Mouse (Mus musculus) midbrain, embryonic 14.5 days (tissue): ENCODE measurements at regions not wholly inside any gene's neighbourhood (a gene's known extent, or its start where the extent isn't known, plus 50 kb on each side); places are given as distances from the start of the nearest gene placed in this dataset.

ENCODE experiments used
- ATAC-seq: fragments of 200-750 bp; cut with Nextera tagmentation; 2 replicates; pipeline ENCODE4 v1.8.0; 2017; ENCODE audit warnings: moderate number of reproducible peaks, moderate library complexity; ENCODE audit not compliant: low FRiP score, low TSS enrichment
- DNase-seq: peaks from one replicate; pipeline ENCODE4 v3.0.0-alpha.2; 2015
- H3K27ac ChIP-seq: fragments of 300-500 bp; sonication (generic); replicated peaks from 2 replicates; pipeline ENCODE4 v1.5.1; 2014; ENCODE audit warnings: mild to moderate bottlenecking, low read depth, low read length, moderate library complexity
- H3K27me3 ChIP-seq: fragments of 300-500 bp; sonication (generic); 2 replicates; pipeline ENCODE4 v1.6.1; 2014; ENCODE audit warnings: low read length, control low read depth, mixed read lengths; ENCODE audit not compliant: control insufficient read depth, insufficient read depth
- H3K36me3 ChIP-seq: fragments of 300-500 bp; sonication (generic); 2 replicates; pipeline ENCODE4 v1.6.1; 2014; ENCODE audit warnings: low read length, control low read depth; ENCODE audit not compliant: control insufficient read depth, insufficient read depth
- H3K4me1 ChIP-seq: fragments of 300-500 bp; sonication (generic); 2 replicates; pipeline ENCODE4 v1.6.1; 2014; ENCODE audit warnings: mild to moderate bottlenecking, antibody characterized with exemption, low read length, control low read depth; ENCODE audit not compliant: control insufficient read depth, insufficient read depth
- H3K4me2 ChIP-seq: fragments of 300-500 bp; sonication (generic); 2 replicates; pipeline ENCODE4 v1.6.1; 2014; ENCODE audit warnings: mild to moderate bottlenecking, low read length, moderate library complexity
- H3K4me3 ChIP-seq: fragments of 300-500 bp; sonication (generic); replicated peaks from 2 replicates; pipeline ENCODE4 v1.5.1; 2014; ENCODE audit warnings: low read depth, low read length
- H3K9ac ChIP-seq: fragments of 300-500 bp; sonication (generic); replicated peaks from 2 replicates; pipeline ENCODE4 v1.6.1; 2014; ENCODE audit warnings: mild to moderate bottlenecking, low read length, moderate library complexity
- H3K9me3 ChIP-seq: fragments of 300-500 bp; sonication (generic); 2 replicates; pipeline ENCODE4 v1.6.1; 2016; ENCODE audit warnings: low read length, control low read depth, mixed read lengths; ENCODE audit not compliant: control insufficient read depth
- WGBS: fragments of 180-500 bp; shearing (Covaris S2); extraction: QIAGEN DNeasy Blood & Tissue Kit; methylation state at CpG from one replicate; pipeline ENCODE4 v1.1.7; 2014; 5-methylcytosine and 5-hydroxymethylcytosine counted together

- no peak overlapping the region for H3K27ac ChIP-seq
- 87% methylated on average over 4 of the region's 4 CpGs for WGBS
Measured at GRCm38 (mm10) chr16:30895021-30895420, 186.2 kb downstream of the Xxylt1 start.

GRCm38 (mm10) chr16:30897371-30897770, 183.9 kb downstream of the Xxylt1 start:
- Histone ChIP-seq H3K9ac (no peak overlapping the region), H3K4me1 (no peaks in the 10 kb centered on the region), H3K4me2 (no peak overlapping the region), H3K27me3 (no peaks in the 10 kb centered on the region), H3K4me3 (no peak overlapping the region), H3K9me3 (no peaks in the 10 kb centered on the region), H3K27ac (no peak overlapping the region), H3K36me3 (no peaks in the 10 kb centered on the region)
- ATAC-seq: no peak
- 92% methylated on average over 3 of the region's 3 CpGs for WGBS
- no peak for DNase-seq

More at GRCm38 (mm10) chr16:30895021-30895420, 186.2 kb downstream of the Xxylt1 start:
- no peak overlapping the region for H3K4me2 ChIP-seq
- H3K4me3 ChIP-seq: no peak overlapping the region
- ATAC-seq (no peak), DNase-seq (no peak)
- no peaks in the 10 kb centered on the region for H3K27me3 ChIP-seq
- no peak overlapping the region for H3K9ac ChIP-seq
- no peaks in the 10 kb centered on the region for H3K36me3 ChIP-seq
- H3K4me1 ChIP-seq: no peaks in the 10 kb centered on the region
- H3K9me3 ChIP-seq: no peaks in the 10 kb centered on the region

- 91% methylated on average over 2 of the region's 2 CpGs for WGBS
- DNase-seq (no peak), ATAC-seq (no peak)
- Histone ChIP-seq H3K9me3 (peaks cover 16% of the 10 kb centered on the region), H3K27me3 (no peaks in the 10 kb centered on the region), H3K9ac (no peak overlapping the region), H3K4me2 (no peak overlapping the region), H3K4me1 (no peaks in the 10 kb centered on the region), H3K36me3 (no peaks in the 10 kb centered on the region), H3K4me3 (no peak overlapping the region), H3K27ac (no peak overlapping the region)
Measured at GRCm38 (mm10) chr16:30900121-30900520, 181.1 kb downstream of the Xxylt1 start.

GRCm38 (mm10) chr16:30901309-30901708, 179.9 kb downstream of the Xxylt1 start:
- Histone ChIP-seq H3K27me3 (no peaks in the 10 kb centered on the region), H3K36me3 (no peaks in the 10 kb centered on the region), H3K4me1 (no peaks in the 10 kb centered on the region), H3K27ac (no peak overlapping the region), H3K9ac (no peak overlapping the region), H3K4me3 (no peak overlapping the region), H3K9me3 (peaks cover 16% of the 10 kb centered on the region), H3K4me2 (no peak overlapping the region)
- ATAC-seq (no peak), DNase-seq (no peak)
